ENCODE assay signal across 19 mouse cellular contexts in the genomic region with DNA sequence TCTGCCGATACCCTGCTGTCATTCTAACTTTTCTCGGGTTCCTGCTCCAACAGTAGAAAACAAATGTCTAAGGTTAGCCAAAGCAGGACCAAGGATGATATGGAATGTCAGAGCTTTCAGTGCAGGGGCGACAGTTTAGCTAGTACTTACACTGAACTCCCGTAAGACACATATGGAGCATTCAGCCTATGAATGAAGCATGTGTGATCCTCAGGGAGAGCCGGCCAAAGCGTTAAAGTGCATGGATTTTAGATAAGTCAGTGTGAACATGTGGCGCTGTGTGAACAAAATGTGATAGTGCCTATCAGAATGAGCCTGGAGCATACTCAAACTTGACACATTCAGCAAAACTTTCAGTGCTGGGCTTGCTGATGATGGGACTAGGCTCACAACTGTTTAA.
"Had no signal": no experiment of that assay in that cellular context is flagged by ENCODE, and none has a peak within 500 bp of the region (broad histone marks: within the 10 kb centered on the region; RNA-seq: fewer than 3 reads in every experiment).

No protein-coding gene starts in this region.

- H3K9ac ChIP-seq: limb, embryonic 12.5 days; limb, embryonic 15.5 days; liver, embryonic 14.5 days; liver, postnatal 0 days; lung, embryonic 14.5 days; midbrain, embryonic 12.5 days; midbrain, embryonic 15.5 days; neural tube, embryonic 12.5 days; neural tube, embryonic 15.5 days; stomach, embryonic 15.5 days had no signal

- H3K9me3 ChIP-seq: limb, embryonic 12.5 days; limb, embryonic 15.5 days; midbrain, embryonic 12.5 days; midbrain, embryonic 15.5 days; neural tube, embryonic 12.5 days; neural tube, embryonic 15.5 days; stomach, embryonic 15.5 days had no signal

- DNase-seq: kidney, adult 9 months; kidney, postnatal 14 days; kidney, postnatal 4 days; left cerebral cortex, postnatal 4 days; liver, postnatal 0 days; lung, embryonic 14.5 days; spleen, adult 18-20 months; thymus, postnatal 25 days had no signal

- ATAC-seq: liver, postnatal 0 days; lung, postnatal 0 days; midbrain, embryonic 15.5 days had no signal

- H3K4me1 ChIP-seq: limb, embryonic 12.5 days; limb, embryonic 15.5 days; midbrain, embryonic 12.5 days; midbrain, embryonic 15.5 days; neural tube, embryonic 12.5 days; neural tube, embryonic 15.5 days; stomach, embryonic 15.5 days had no signal

- H3K36me3 ChIP-seq: limb, embryonic 12.5 days; limb, embryonic 15.5 days; midbrain, embryonic 12.5 days; midbrain, embryonic 15.5 days; neural tube, embryonic 12.5 days; neural tube, embryonic 15.5 days; stomach, embryonic 15.5 days had no signal

- H3K4me2 ChIP-seq: limb, embryonic 12.5 days; limb, embryonic 15.5 days; liver, embryonic 11.5 days; lung, embryonic 14.5 days; midbrain, embryonic 12.5 days; midbrain, embryonic 15.5 days; neural tube, embryonic 12.5 days; neural tube, embryonic 15.5 days; stomach, embryonic 15.5 days had no signal

- H3K27me3 ChIP-seq: limb, embryonic 12.5 days; limb, embryonic 15.5 days; midbrain, embryonic 12.5 days; midbrain, embryonic 15.5 days; neural tube, embryonic 12.5 days; neural tube, embryonic 15.5 days; stomach, embryonic 15.5 days had no signal

- H3K27ac ChIP-seq: limb, embryonic 12.5 days; limb, embryonic 15.5 days; liver, embryonic 14.5 days; macrophage; midbrain, embryonic 12.5 days; midbrain, embryonic 15.5 days; neural tube, embryonic 12.5 days; neural tube, embryonic 15.5 days; stomach, embryonic 15.5 days had no signal

- H3K4me3 ChIP-seq: limb, embryonic 12.5 days; limb, embryonic 15.5 days; midbrain, embryonic 12.5 days; midbrain, embryonic 15.5 days; neural tube, embryonic 12.5 days; neural tube, embryonic 15.5 days; stomach, embryonic 15.5 days had no signal
